Mouse (Mus musculus) midbrain, postnatal 0 days (tissue): ENCODE results near the gene St3gal2. TPM values are rescaled to one million over a fixed set of nuclear protein-coding genes. Genes with fewer than 3 reads are reported as not detected.

Source experiments
- ATAC-seq: fragments of 200-750 bp; cut with Nextera tagmentation; 2 replicates; pipeline ENCODE4 v1.8.0; 2017; ENCODE audit warnings: moderate number of reproducible peaks, mild to moderate bottlenecking, moderate TSS enrichment, moderate library complexity; ENCODE audit not compliant: low FRiP score
- DNase-seq: peaks from one replicate; pipeline ENCODE4 v3.0.0-alpha.2; 2015; ENCODE audit warnings: low spot score
- H3K27ac ChIP-seq: fragments of 300-500 bp; sonication (generic); 2 replicates; pipeline ENCODE4 v1.5.1; 2014; ENCODE audit warnings: low read depth, mild to moderate bottlenecking, low read length, mixed read lengths
- H3K27me3 ChIP-seq: fragments of 300-500 bp; sonication (generic); 2 replicates; pipeline ENCODE4 v1.6.1; 2014; ENCODE audit warnings: low read length, control low read depth, mixed read lengths; ENCODE audit not compliant: insufficient read depth
- H3K36me3 ChIP-seq: fragments of 300-500 bp; sonication (generic); 2 replicates; pipeline ENCODE4 v1.6.1; 2014; ENCODE audit warnings: low read length, control low read depth, mixed read lengths; ENCODE audit not compliant: insufficient read depth
- H3K4me1 ChIP-seq: fragments of 300-500 bp; sonication (generic); 2 replicates; pipeline ENCODE4 v1.6.1; 2014; ENCODE audit warnings: mild to moderate bottlenecking, control low read depth, antibody characterized with exemption, low read length, mixed read lengths; ENCODE audit not compliant: insufficient read depth
- H3K4me2 ChIP-seq: fragments of 300-500 bp; sonication (generic); 2 replicates; pipeline ENCODE4 v1.6.1; 2014; ENCODE audit warnings: low read depth, mild to moderate bottlenecking, low read length, mixed read lengths; ENCODE audit not compliant: poor library complexity, severe bottlenecking
- H3K4me3 ChIP-seq: fragments of 300-500 bp; sonication (generic); 2 replicates; pipeline ENCODE4 v1.5.1; 2014; ENCODE audit warnings: low read depth, mild to moderate bottlenecking, low read length, moderate library complexity
- H3K9ac ChIP-seq: fragments of 300-500 bp; sonication (generic); replicated peaks from 2 replicates; pipeline ENCODE4 v1.6.1; 2014; ENCODE audit warnings: mild to moderate bottlenecking, low read length, moderate library complexity, mixed read lengths; ENCODE audit not compliant: poor library complexity, severe bottlenecking
- H3K9me3 ChIP-seq: fragments of 300-500 bp; sonication (generic); 2 replicates; pipeline ENCODE4 v1.6.1; 2016; ENCODE audit warnings: low read length, control low read depth
- CTCF ChIP-seq: IDR thresholded peaks from 2 replicates; pipeline ENCODE4 v1.5.1; 2016; ENCODE audit warnings: antibody characterized with exemption, mild to moderate bottlenecking
- WGBS: fragments of 180-500 bp; shearing (Covaris S2); extraction: QIAGEN DNeasy Blood & Tissue Kit; methylation state at CpG from one replicate; pipeline ENCODE4 v1.1.7; 2014; 5-methylcytosine and 5-hydroxymethylcytosine counted together
- polyA plus RNA-seq: library from polyadenylated mRNA; unstranded; fragments of >200 nt; fragmentation: Nextera tagmentation; extraction: Ambion mirVana; gene quantifications from 2 replicates; pipeline ENCODE4 v1.2.1, GENCODE M21; 2015
- total RNA-seq: library from RNA; depleted of rRNA; stranded (reverse); fragments of >200 nt; gene quantifications from 2 replicates; pipeline ENCODE4 v1.2.3, GENCODE M21; 2014

The St3gal2 gene
- total and polyA plus RNA-seq, 2 experiments from 2014 or later, result 21.3 to 45.7 TPM

- DNase-seq (no peak), ATAC-seq (no peak)
- H3K4me1 ChIP-seq, result no peaks in the 10 kb centered on the region
- TF ChIP-seq CTCF, result no peak
- WGBS, result 90% methylated on average over 10 of the region's 10 CpGs
- H3K4me2 ChIP-seq, result no peak overlapping the region
- no peak overlapping the region for H3K9ac ChIP-seq
- H3K9me3 ChIP-seq, result no peaks in the 10 kb centered on the region
- no peaks in the 10 kb centered on the region for H3K27me3 ChIP-seq
- H3K27ac ChIP-seq, result no peak overlapping the region
- peaks cover 15% of the 10 kb centered on the region for H3K36me3 ChIP-seq
- H3K4me3 ChIP-seq, result no peak overlapping the region
Observed at GRCm38 (mm10) chr8:110894851-110895250, 24.9 kb upstream of the St3gal2 start.

GRCm38 (mm10) chr8:110895254-110895653, 24.5 kb upstream of the St3gal2 start:
- no peak overlapping the region for H3K27ac ChIP-seq
- no peak for TF ChIP-seq CTCF
- no peak overlapping the region for H3K4me3 ChIP-seq
- 86% methylated on average over 8 of the region's 9 CpGs for WGBS
- no peaks in the 10 kb centered on the region for H3K9me3 ChIP-seq
- no peaks in the 10 kb centered on the region for H3K4me1 ChIP-seq
- H3K27me3 ChIP-seq, result no peaks in the 10 kb centered on the region
- ATAC-seq, result no peak
- DNase-seq, result no peak
- H3K4me2 ChIP-seq, result no peak overlapping the region
- no peak overlapping the region for H3K9ac ChIP-seq
- peaks cover 11% of the 10 kb centered on the region for H3K36me3 ChIP-seq

GRCm38 (mm10) chr8:110895812-110896211, 23.9 kb upstream of the St3gal2 start:
- no peaks in the 10 kb centered on the region for H3K9me3 ChIP-seq
- no peak overlapping the region for H3K4me3 ChIP-seq
- H3K27me3 ChIP-seq, result no peaks in the 10 kb centered on the region
- H3K4me1 ChIP-seq, result no peaks in the 10 kb centered on the region
- no peak for TF ChIP-seq CTCF
- no peak overlapping the region for H3K4me2 ChIP-seq
- ATAC-seq, result no peak
- no peak for DNase-seq
- no peak overlapping the region for H3K27ac ChIP-seq
- H3K9ac ChIP-seq, result no peak overlapping the region
- 94% methylated on average over 13 of the region's 13 CpGs for WGBS
- H3K36me3 ChIP-seq, result peaks cover 11% of the 10 kb centered on the region

- no peaks in the 10 kb centered on the region for H3K27me3 ChIP-seq
- no peaks in the 10 kb centered on the region for H3K4me1 ChIP-seq
- no peak overlapping the region for H3K9ac ChIP-seq
- ATAC-seq (no peak), DNase-seq (no peak)
- 92% methylated on average over 6 of the region's 6 CpGs for WGBS
- H3K9me3 ChIP-seq, result no peaks in the 10 kb centered on the region
- peaks cover 11% of the 10 kb centered on the region for H3K36me3 ChIP-seq
- no peak overlapping the region for H3K27ac ChIP-seq
- no peak for TF ChIP-seq CTCF
- no peak overlapping the region for H3K4me3 ChIP-seq
- H3K4me2 ChIP-seq, result no peak overlapping the region
Observed at GRCm38 (mm10) chr8:110897495-110897894, 22.2 kb upstream of the St3gal2 start.

GRCm38 (mm10) chr8:110901056-110901455, 18.7 kb upstream of the St3gal2 start:
- WGBS, result 85% methylated on average over 3 of the region's 3 CpGs
- Histone ChIP-seq H3K4me3 (no peak overlapping the region), H3K9ac (no peak overlapping the region), H3K36me3 (peaks cover 7% of the 10 kb centered on the region), H3K27ac (no peak overlapping the region), H3K4me2 (no peak overlapping the region), H3K4me1 (no peaks in the 10 kb centered on the region), H3K27me3 (no peaks in the 10 kb centered on the region), H3K9me3 (no peaks in the 10 kb centered on the region)
- DNase-seq (no peak), ATAC-seq (no peak)
- no peak for TF ChIP-seq CTCF

- TF ChIP-seq CTCF, result no peak
Observed at GRCm38 (mm10) chr8:110901839-110902578, 17.7 kb upstream of the St3gal2 start, which contains the start of gene Fuk. Gene Fuk, minus strand, starts transcription at chr8:110902488.

More at GRCm38 (mm10) chr8:110901839-110902578, 17.7 kb upstream of the St3gal2 start, which contains the start of gene Fuk:
- Histone ChIP-seq H3K4me1 (no peaks in the 10 kb centered on the region), H3K27me3 (no peaks in the 10 kb centered on the region), H3K4me2 (peak within 1 kb of the TSS; percentile 65), H3K36me3 (peaks cover 7% of the 10 kb centered on the region), H3K4me3 (peak within 1 kb of the TSS; percentile 65), H3K27ac (no peak within 1 kb of the TSS), H3K9ac (peak within 1 kb of the TSS; percentile 52; the same call in 1 of the 2 replicates), H3K9me3 (no peaks in the 10 kb centered on the region)
- ATAC-seq, result peak; percentile 84
- peak; percentile 84 for DNase-seq
- WGBS, result 3% methylated on average over 30 of the region's 30 CpGs
